Mouse (Mus musculus): ENCODE data around the gene Fastk.

Fastk gene

GRCm38 (mm10) chr5:24452691-24453233, 7.7 kb upstream of the Fastk start:
- DNase-seq (ENCODE audit: low spot score), result no peak

GRCm38 (mm10) chr5:24452030-24452690, 7.1 kb upstream of the Fastk start, which contains the start of gene Agap3:
Gene Agap3, plus strand, starts transcription at chr5:24452177.
- DNase-seq (ENCODE audit: low spot score), result no peak

GRCm38 (mm10) chr5:24451264-24452029, 6.4 kb upstream of the Fastk start:
- peak; percentile 73 for DNase-seq (ENCODE audit: low spot score)

GRCm38 (mm10) chr5:24447624-24448298, 2.7 kb upstream of the Fastk start, which contains the start of gene Tmub1:
Gene Tmub1, minus strand, starts transcription at chr5:24447854.
- peak; percentile 75 for DNase-seq (ENCODE audit: low spot score)

- DNase-seq (ENCODE audit: low spot score), result no peak
Measured at GRCm38 (mm10) chr5:24446630-24447029, 1.5 kb upstream of the Fastk start.

GRCm38 (mm10) chr5:24445428-24446080, 467 bp upstream of the Fastk start:
- no peak for DNase-seq (ENCODE audit: low spot score)

- DNase-seq (ENCODE audit: low spot score), result no peak
Measured at GRCm38 (mm10) chr5:24443927-24444326, 1.2 kb downstream of the Fastk start.

- DNase-seq (ENCODE audit: low spot score), result no peak
Measured at GRCm38 (mm10) chr5:24443204-24443603, 1.9 kb downstream of the Fastk start.

GRCm38 (mm10) chr5:24442029-24442428, 3.1 kb downstream of the Fastk start:
- no peak for DNase-seq (ENCODE audit: low spot score)

GRCm38 (mm10) chr5:24441187-24441586, 3.9 kb downstream of the Fastk start:
- no peak for DNase-seq (ENCODE audit: low spot score)

GRCm38 (mm10) chr5:24433993-24434392, 11.1 kb downstream of the Fastk start:
- DNase-seq (ENCODE audit: low spot score), result no peak

GRCm38 (mm10) chr5:24428596-24428995, 16.5 kb downstream of the Fastk start:
- no peak for DNase-seq (ENCODE audit: low spot score)

GRCm38 (mm10) chr5:24427981-24428402, 17.1 kb downstream of the Fastk start:
- no peak for DNase-seq (ENCODE audit: low spot score)

GRCm38 (mm10) chr5:24427285-24427633, 17.8 kb downstream of the Fastk start:
- DNase-seq (ENCODE audit: low spot score), result no peak

GRCm38 (mm10) chr5:24426556-24427284, 18.4 kb downstream of the Fastk start:
- DNase-seq (ENCODE audit: low spot score), result no peak

- no peak for DNase-seq (ENCODE audit: low spot score)
Measured at GRCm38 (mm10) chr5:24426037-24426432, 19.1 kb downstream of the Fastk start.

- no peak for DNase-seq (ENCODE audit: low spot score)
Measured at GRCm38 (mm10) chr5:24425421-24426036, 19.6 kb downstream of the Fastk start.

- DNase-seq (ENCODE audit: low spot score), result peak; percentile 72
Measured at GRCm38 (mm10) chr5:24424861-24425411, 20.2 kb downstream of the Fastk start.

- no peak for DNase-seq (ENCODE audit: low spot score)
Measured at GRCm38 (mm10) chr5:24424004-24424781, 20.9 kb downstream of the Fastk start.

Measured in ovary, postnatal 14 days (tissue).